Mouse (Mus musculus) leukemia stem cell, adult 10-12 weeks (primary cell): ENCODE results near the gene Muc16. TPM values are rescaled to one million over a fixed set of nuclear protein-coding genes. Genes with fewer than 3 reads are reported as not detected.

Experiments used
- polyA plus RNA-seq: library from polyadenylated mRNA; stranded (reverse); fragments of >175 nt; gene quantifications from 2 replicates; pipeline ENCODE4 v1.2.3, GENCODE M21; 2012; ENCODE audit warnings: low replicate concordance

Gene Muc16
- polyA plus RNA-seq = 0.02 TPM in 1 of 2 replicates, not detected in the other

GRCm38 (mm10) chr9:18674480-18675154 lies at the start of gene Muc16:
Gene Muc16 (minus strand): TSS chr9:18674530.

GRCm38 (mm10) chr9:18478168-18478567 lies 196.2 kb downstream of the Muc16 start, which contains the start of the genes Zfp558 and Mbd3l1:
Gene Zfp558 (minus strand): TSS chr9:18478268.
Gene Mbd3l1 (plus strand): TSS chr9:18478359.

Other genes starting within 250 kb of the Muc16 start
- not detected in 2 replicates for gene Mbd3l2, start 243.9 kb downstream of the Muc16 start, polyA plus RNA-seq
- gene Zfp558, start 196.3 kb downstream of the Muc16 start, polyA plus RNA-seq = 0.34 and 0.47 TPM in 2 replicates
- gene Mbd3l1, start 196.2 kb downstream of the Muc16 start, polyA plus RNA-seq = not detected in 2 replicates
- not detected in 2 replicates for gene Olfr24, start 89.5 kb upstream of the Muc16 start, polyA plus RNA-seq
- not detected in 2 replicates for gene Olfr828, start 145.0 kb upstream of the Muc16 start, polyA plus RNA-seq
- not detected in 2 replicates for gene Olfr829, start 180.4 kb upstream of the Muc16 start, polyA plus RNA-seq
- gene Olfr830, start 200.2 kb upstream of the Muc16 start, polyA plus RNA-seq = not detected in 2 replicates